Mouse (Mus musculus) lung, postnatal 0 days (tissue): ENCODE results near the gene Tyrp1. TPM values are rescaled to one million over a fixed set of nuclear protein-coding genes. Genes with fewer than 3 reads are reported as not detected.

ENCODE experiments used
- ATAC-seq: fragments of 200-750 bp; cut with Nextera tagmentation; 2 replicates; pipeline ENCODE4 v1.8.0; 2017; ENCODE audit warnings: moderate library complexity
- DNase-seq: peaks from one replicate; pipeline ENCODE4 v3.0.0-alpha.2; 2016; ENCODE audit warnings: low spot score
- H3K27ac ChIP-seq: fragments of 300-500 bp; sonication (generic); 2 replicates; pipeline ENCODE4 v1.5.1; 2014; ENCODE audit warnings: antibody characterized with exemption, mild to moderate bottlenecking, low read length, mixed read lengths
- H3K27me3 ChIP-seq: fragments of 300-500 bp; sonication (generic); replicated peaks from 2 replicates; pipeline ENCODE4 v1.6.1; 2014; ENCODE audit warnings: low read length, mixed read lengths; ENCODE audit not compliant: insufficient read depth
- H3K36me3 ChIP-seq: fragments of 300-500 bp; sonication (generic); 2 replicates; pipeline ENCODE4 v1.6.1; 2014; ENCODE audit warnings: low read length, mixed read lengths; ENCODE audit not compliant: insufficient read depth
- H3K4me1 ChIP-seq: fragments of 300-500 bp; sonication (generic); 2 replicates; pipeline ENCODE4 v1.6.1; 2014; ENCODE audit warnings: antibody characterized with exemption, low read depth, low read length, mixed read lengths; ENCODE audit not compliant: insufficient read depth
- H3K4me2 ChIP-seq: fragments of 300-500 bp; sonication (generic); replicated peaks from 2 replicates; pipeline ENCODE4 v1.6.1; 2014; ENCODE audit warnings: low read depth, mild to moderate bottlenecking, low read length, moderate library complexity, mixed read lengths
- H3K4me3 ChIP-seq: fragments of 300-500 bp; sonication (generic); 2 replicates; pipeline ENCODE4 v1.5.1; 2014; ENCODE audit warnings: low read depth, low read length
- H3K9ac ChIP-seq: fragments of 300-500 bp; sonication (generic); replicated peaks from 2 replicates; pipeline ENCODE4 v1.6.1; 2014; ENCODE audit warnings: low read depth, mild to moderate bottlenecking
- H3K9me3 ChIP-seq: fragments of 300-500 bp; sonication (generic); 2 replicates; pipeline ENCODE4 v1.6.1; 2016; ENCODE audit warnings: low read length, mixed read lengths
- CTCF ChIP-seq: IDR thresholded peaks from 2 replicates; pipeline ENCODE4 v1.5.1; 2016; ENCODE audit warnings: antibody characterized with exemption, mild to moderate bottlenecking
- EP300 ChIP-seq: IDR thresholded peaks from 2 replicates; pipeline ENCODE4 v1.6.1; 2016; ENCODE audit warnings: antibody characterized with exemption, mild to moderate bottlenecking, control low read depth
- WGBS: fragments of 180-500 bp; shearing (Covaris S2); extraction: QIAGEN DNeasy Blood & Tissue Kit; methylation state at CpG from one replicate; pipeline ENCODE4 v1.1.7; 2014; 5-methylcytosine and 5-hydroxymethylcytosine counted together
- polyA plus RNA-seq: library from polyadenylated mRNA; unstranded; fragments of >200 nt; fragmentation: Nextera tagmentation; extraction: Ambion mirVana; gene quantifications from 2 replicates; pipeline ENCODE4 v1.2.1, GENCODE M21; 2015

Tyrp1 gene
- polyA plus RNA-seq, 1 experiment from 2014 or later = not detected

DNA sequence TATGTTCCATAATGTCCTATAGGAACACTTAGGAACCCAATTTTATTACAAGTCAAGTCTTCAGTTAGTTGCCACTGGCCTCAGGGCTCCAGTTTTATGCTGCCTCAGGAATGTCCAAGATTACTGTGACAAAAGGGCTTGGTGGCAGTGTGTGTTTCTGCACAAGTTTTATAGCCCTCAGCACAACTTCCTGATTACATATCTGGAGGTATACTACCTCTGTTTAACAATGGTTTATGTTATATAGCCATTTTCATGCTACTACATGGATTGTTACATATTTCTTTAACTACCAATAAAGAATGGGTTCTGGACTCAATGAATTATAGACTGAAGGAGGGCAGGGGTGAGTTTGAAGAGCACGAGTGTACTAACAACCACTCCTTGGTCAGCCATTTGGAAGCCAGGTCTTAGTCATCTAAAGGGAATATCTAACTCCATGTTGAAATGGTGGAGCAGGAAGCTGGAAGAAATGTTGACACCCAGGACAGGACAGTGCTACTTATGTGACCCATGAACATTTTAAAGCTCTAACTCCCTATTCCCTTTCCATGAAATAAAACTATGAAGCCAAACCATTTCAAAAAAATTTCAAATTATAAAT, 48.2 kb downstream of the Tyrp1 start:
- Histone ChIP-seq H3K27me3 (no peaks in the 10 kb centered on the region), H3K27ac (no peak overlapping the region), H3K4me3 (no peak overlapping the region), H3K36me3 (no peaks in the 10 kb centered on the region), H3K9ac (no peak overlapping the region), H3K4me2 (no peak overlapping the region), H3K4me1 (no peaks in the 10 kb centered on the region), H3K9me3 (no peaks in the 10 kb centered on the region)
- TF ChIP-seq EP300 = no peak
- TF ChIP-seq CTCF = no peak
- ATAC-seq (no peak), DNase-seq (no peak)
- WGBS = 82% methylated on average over 1 of the region's 1 CpGs

DNA sequence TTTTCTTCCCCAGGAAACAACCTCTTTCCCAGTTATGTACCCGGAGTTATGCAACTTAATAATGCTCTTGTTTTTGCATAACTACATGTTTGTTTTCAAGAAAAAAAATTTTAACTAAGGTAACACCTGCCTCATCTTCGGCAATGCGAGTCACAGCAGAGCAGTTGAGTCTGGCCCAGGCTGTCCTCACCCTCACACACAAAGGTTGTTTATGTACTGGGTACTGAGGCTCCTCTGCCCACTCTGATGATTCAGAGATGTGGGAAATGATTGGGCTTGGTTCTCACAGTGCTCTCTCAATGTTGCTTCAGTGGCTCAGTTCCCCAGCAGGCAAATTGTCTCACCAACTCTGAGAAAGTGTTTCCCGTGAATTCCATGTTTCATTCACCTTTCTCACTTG, 52.7 kb downstream of the Tyrp1 start:
- 47% methylated on average over 4 of the region's 4 CpGs for WGBS
- DNase-seq = peak; percentile 24
- Histone ChIP-seq H3K4me1 (no peaks in the 10 kb centered on the region), H3K9ac (no peak overlapping the region), H3K36me3 (no peaks in the 10 kb centered on the region), H3K27me3 (no peaks in the 10 kb centered on the region), H3K4me3 (no peak overlapping the region), H3K4me2 (no peak overlapping the region), H3K9me3 (no peaks in the 10 kb centered on the region), H3K27ac (no peak overlapping the region)
- peak; percentile 41; the same call in 1 of the 2 replicates for TF ChIP-seq EP300
- TF ChIP-seq CTCF = no peak
- ATAC-seq = no peak; the same call in 1 of the 2 replicates

DNA sequence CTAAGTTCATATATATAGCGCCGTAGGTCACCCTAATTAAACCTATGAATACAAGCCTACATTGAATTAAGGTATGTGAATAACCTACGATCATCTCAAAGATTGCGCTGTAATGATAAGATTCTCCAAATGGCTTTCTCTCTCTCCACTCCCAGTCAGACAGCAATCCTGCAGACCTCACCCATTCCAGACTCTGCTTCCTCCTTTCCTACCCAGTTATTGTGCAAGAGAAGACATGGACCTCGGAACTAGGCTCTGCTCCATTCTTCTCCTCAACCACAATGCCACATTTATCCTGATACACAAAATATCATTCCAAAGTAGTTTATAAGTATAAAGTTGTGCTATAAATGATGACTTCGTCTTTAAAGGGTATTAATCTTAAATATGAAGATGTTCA, 57.1 kb downstream of the Tyrp1 start:
- Histone ChIP-seq H3K27ac (no peak overlapping the region), H3K4me2 (no peak overlapping the region), H3K9ac (no peak overlapping the region), H3K27me3 (no peaks in the 10 kb centered on the region), H3K9me3 (no peaks in the 10 kb centered on the region), H3K36me3 (no peaks in the 10 kb centered on the region), H3K4me3 (no peak overlapping the region), H3K4me1 (no peaks in the 10 kb centered on the region)
- DNase-seq (no peak), ATAC-seq (no peak)
- TF ChIP-seq CTCF (no peak), EP300 (no peak)
- 93% methylated on average over 6 of the region's 6 CpGs for WGBS

DNA sequence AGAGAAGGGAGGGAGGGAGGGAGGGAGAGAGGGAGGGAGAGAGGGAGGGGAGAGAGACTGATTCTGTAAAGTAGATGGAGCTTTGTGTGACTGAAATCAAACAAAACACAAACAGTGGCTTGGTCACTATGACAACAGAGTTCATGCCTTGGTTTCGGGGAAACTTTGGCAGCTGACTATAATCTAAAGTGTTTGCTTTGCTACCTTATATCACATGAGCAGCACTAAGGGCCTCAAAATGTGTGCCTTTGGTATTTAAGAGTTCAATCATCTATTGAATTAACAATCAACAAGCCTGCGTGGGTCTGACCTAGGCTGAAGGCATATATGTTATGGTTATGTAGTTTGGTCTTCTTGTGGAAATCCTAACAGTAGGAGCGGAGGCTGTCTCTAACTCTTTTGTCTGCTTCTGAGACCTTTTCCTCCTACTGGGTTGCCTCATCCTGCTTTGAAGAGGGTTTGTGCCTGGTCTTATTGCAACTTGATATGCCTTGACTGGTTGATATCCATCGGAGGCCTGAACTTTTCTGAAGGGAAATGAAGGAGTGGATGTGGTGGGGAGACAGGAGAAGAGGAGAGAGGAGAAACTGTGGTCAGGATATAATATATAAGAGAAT, 61.5 kb downstream of the Tyrp1 start:
- no peaks in the 10 kb centered on the region for H3K36me3 ChIP-seq
- H3K27ac ChIP-seq = peak overlapping the region; percentile 45
- peak; percentile 93 for ATAC-seq

More for the DNA sequence above, 61.5 kb downstream of the Tyrp1 start:
- DNase-seq = peak; percentile 93
- H3K4me3 ChIP-seq = no peak overlapping the region
- H3K4me2 ChIP-seq = no peak overlapping the region
- no peaks in the 10 kb centered on the region for H3K4me1 ChIP-seq
- no peak for TF ChIP-seq CTCF
- peak; percentile 90 for TF ChIP-seq EP300
- no peak overlapping the region for H3K9ac ChIP-seq
- H3K27me3 ChIP-seq = no peaks in the 10 kb centered on the region
- 35% methylated on average over 4 of the region's 4 CpGs for WGBS
- H3K9me3 ChIP-seq = no peaks in the 10 kb centered on the region

Other genes with a start within 250 kb of the Tyrp1 start
- 48.0 and 48.3 TPM in 2 replicates for gene Lurap1l, start 76.5 kb downstream of the Tyrp1 start, polyA plus RNA-seq